Mouse (Mus musculus) cortical plate, adult 2 months (tissue): Measurements from ENCODE around the gene Apod.

Experiments
- CTCF ChIP-seq: fragments of 200-500 bp; IDR thresholded peaks from 2 replicates; pipeline ENCODE4 v1.5.1; 2011; ENCODE audit warnings: mild to moderate bottlenecking, control low read depth, low read length; ENCODE audit not compliant: insufficient read depth; ENCODE audit errors: extremely low read depth
- POLR2A ChIP-seq: fragments of 200-500 bp; IDR thresholded peaks from 2 replicates; pipeline ENCODE4 v1.6.1; 2011; ENCODE audit warnings: mild to moderate bottlenecking, low read length, control low read depth; ENCODE audit not compliant: insufficient read depth; ENCODE audit errors: extremely low read depth

- TF ChIP-seq POLR2A (no peak), CTCF (no peak)
Observed at GRCm38 (mm10) chr16:31255685-31256084, 58.9 kb downstream of the Apod start.
